Mouse (Mus musculus) forebrain, embryonic 11.5 days (tissue): ENCODE data around the gene Hp1bp3. TPM values are rescaled to one million over a fixed set of nuclear protein-coding genes. Genes with fewer than 3 reads are reported as not detected.
A peak's percentile ranks its signal among the peaks of the same experiment; 100 is the strongest.

Experiments
- ATAC-seq: fragments of 200-750 bp; cut with Nextera tagmentation; replicated peaks from 2 replicates; pipeline ENCODE4 v1.8.0; 2017; ENCODE audit warnings: moderate TSS enrichment; ENCODE audit not compliant: low FRiP score
- DNase-seq: peaks from one replicate; pipeline ENCODE4 v3.0.0-alpha.2; 2017; ENCODE audit warnings: low spot score
- H3K27ac ChIP-seq: fragments of 300-500 bp; sonication (generic); 2 replicates; pipeline ENCODE4 v1.5.1; 2014; ENCODE audit warnings: low read depth, low read length
- H3K27me3 ChIP-seq: fragments of 300-500 bp; sonication (generic); 2 replicates; pipeline ENCODE4 v1.6.1; 2014; ENCODE audit warnings: mild to moderate bottlenecking, low read length, mixed read lengths; ENCODE audit not compliant: control insufficient read depth, insufficient read depth
- H3K36me3 ChIP-seq: fragments of 300-500 bp; sonication (generic); 2 replicates; pipeline ENCODE4 v1.6.1; 2014; ENCODE audit warnings: mild to moderate bottlenecking, low read length, moderate library complexity, mixed read lengths; ENCODE audit not compliant: control insufficient read depth, insufficient read depth
- H3K4me1 ChIP-seq: fragments of 300-500 bp; sonication (generic); replicated peaks from 2 replicates; pipeline ENCODE4 v1.6.1; 2014; ENCODE audit warnings: low read length, mixed read lengths; ENCODE audit not compliant: control insufficient read depth, insufficient read depth
- H3K4me2 ChIP-seq: fragments of 300-500 bp; sonication (generic); 2 replicates; pipeline ENCODE4 v1.6.1; 2014; ENCODE audit warnings: low read depth, mild to moderate bottlenecking, low read length, moderate library complexity, mixed read lengths; ENCODE audit not compliant: severe bottlenecking
- H3K4me3 ChIP-seq: fragments of 300-500 bp; sonication (generic); 2 replicates; pipeline ENCODE4 v1.5.1; 2014; ENCODE audit warnings: low read depth, low read length
- H3K9ac ChIP-seq: fragments of 300-500 bp; sonication (generic); 2 replicates; pipeline ENCODE4 v1.6.1; 2014; ENCODE audit warnings: low read length
- H3K9me3 ChIP-seq: fragments of 300-500 bp; sonication (generic); 2 replicates; pipeline ENCODE4 v1.6.1; 2016; ENCODE audit warnings: low read length, mixed read lengths; ENCODE audit not compliant: control insufficient read depth
- WGBS: fragments of 180-500 bp; shearing (Covaris S2); extraction: QIAGEN DNeasy Blood & Tissue Kit; methylation state at CpG from one replicate; pipeline ENCODE4 v1.1.7; 2014; 5-methylcytosine and 5-hydroxymethylcytosine counted together
- polyA plus RNA-seq: library from polyadenylated mRNA; unstranded; fragments of >200 nt; fragmentation: Nextera tagmentation; extraction: Ambion mirVana; gene quantifications from 2 replicates; pipeline ENCODE4 v1.2.1, GENCODE M21; 2014

Gene Hp1bp3
- polyA plus RNA-seq, 1 experiment from 2014 or later: 178 TPM

DNA sequence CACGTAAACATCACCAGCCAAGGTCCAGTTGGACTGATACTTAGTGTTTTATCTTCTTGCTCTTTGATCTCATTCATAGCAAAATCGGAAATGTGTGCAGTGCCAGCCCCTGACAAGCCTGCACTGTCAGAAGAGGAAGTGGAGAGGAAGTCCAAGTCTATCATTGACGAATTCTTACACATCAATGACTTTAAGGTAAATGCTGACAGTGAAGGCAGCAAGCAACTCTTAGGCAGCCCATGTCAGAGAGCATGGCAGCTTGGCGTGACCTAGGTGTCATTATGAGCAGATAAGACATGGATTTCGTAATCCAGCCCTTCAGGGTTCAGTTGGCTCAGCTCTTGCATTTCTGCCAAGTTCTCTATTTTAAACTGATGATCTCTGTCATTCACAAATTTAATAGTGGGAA lies 31.5 kb upstream of the Hp1bp3 start:
- no peaks in the 10 kb centered on the region for H3K27me3 ChIP-seq
- H3K27ac ChIP-seq: no peak overlapping the region
- DNase-seq: no peak
- no peak for ATAC-seq
- peaks cover 16% of the 10 kb centered on the region; the same call in 1 of the 2 replicates for H3K36me3 ChIP-seq
- 87% methylated on average over 5 of the region's 5 CpGs for WGBS
- no peaks in the 10 kb centered on the region for H3K4me1 ChIP-seq
- no peak overlapping the region for H3K4me2 ChIP-seq
- H3K9me3 ChIP-seq: no peaks in the 10 kb centered on the region
- no peak overlapping the region for H3K4me3 ChIP-seq
- no peak overlapping the region for H3K9ac ChIP-seq

DNA sequence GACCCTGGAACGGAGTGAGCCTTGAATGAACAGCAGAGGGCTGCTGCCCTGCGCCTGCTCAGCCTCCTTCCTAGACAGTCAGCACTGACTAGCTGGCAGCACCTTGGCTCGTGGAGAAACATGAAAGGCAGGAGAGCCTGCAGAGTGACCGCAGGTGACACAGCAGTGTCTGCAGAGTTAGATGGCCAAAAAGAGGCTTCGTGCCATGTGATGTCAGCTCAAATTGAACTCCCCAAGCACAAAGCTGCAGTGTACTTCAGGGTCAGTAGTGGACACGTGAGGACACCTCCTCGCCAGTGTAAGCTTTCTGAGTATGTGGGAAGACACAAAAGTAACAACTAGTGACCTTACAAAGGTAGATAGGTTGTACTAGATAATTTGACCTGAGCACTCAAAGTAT lies 30.1 kb upstream of the Hp1bp3 start:
- Histone ChIP-seq H3K27ac (no peak overlapping the region), H3K36me3 (peaks cover 9% of the 10 kb centered on the region; the same call in 1 of the 2 replicates), H3K9ac (no peak overlapping the region), H3K4me2 (no peak overlapping the region), H3K4me3 (no peak overlapping the region), H3K4me1 (no peaks in the 10 kb centered on the region), H3K9me3 (no peaks in the 10 kb centered on the region), H3K27me3 (no peaks in the 10 kb centered on the region)
- WGBS: 89% methylated on average over 7 of the region's 7 CpGs
- DNase-seq: no peak
- ATAC-seq: no peak

DNA sequence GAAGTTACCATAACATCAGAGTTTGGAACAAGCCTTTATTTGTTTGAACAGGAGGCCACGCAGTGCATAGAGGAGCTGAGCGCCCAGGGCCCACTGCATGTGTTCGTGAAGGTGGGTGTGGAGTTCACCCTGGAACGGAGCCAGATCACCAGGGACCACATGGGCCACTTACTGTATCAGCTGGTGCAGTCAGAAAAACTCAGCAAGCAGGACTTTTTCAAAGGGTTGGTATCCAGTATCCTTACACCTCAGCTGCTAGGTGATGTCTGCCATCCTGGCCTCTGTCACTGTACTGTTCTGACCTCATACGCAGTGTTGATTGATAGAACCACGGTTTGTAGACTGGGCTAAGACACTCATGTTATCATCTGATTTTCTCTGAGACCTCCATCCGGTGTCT lies 28.1 kb upstream of the Hp1bp3 start:
- Histone ChIP-seq H3K36me3 (peaks cover 12% of the 10 kb centered on the region; the same call in 1 of the 2 replicates), H3K4me2 (no peak overlapping the region), H3K4me3 (no peak overlapping the region), H3K27me3 (no peaks in the 10 kb centered on the region), H3K27ac (no peak overlapping the region), H3K4me1 (no peaks in the 10 kb centered on the region), H3K9me3 (no peaks in the 10 kb centered on the region), H3K9ac (no peak overlapping the region)
- 95% methylated on average over 7 of the region's 7 CpGs for WGBS
- ATAC-seq (no peak), DNase-seq (no peak)

DNA sequence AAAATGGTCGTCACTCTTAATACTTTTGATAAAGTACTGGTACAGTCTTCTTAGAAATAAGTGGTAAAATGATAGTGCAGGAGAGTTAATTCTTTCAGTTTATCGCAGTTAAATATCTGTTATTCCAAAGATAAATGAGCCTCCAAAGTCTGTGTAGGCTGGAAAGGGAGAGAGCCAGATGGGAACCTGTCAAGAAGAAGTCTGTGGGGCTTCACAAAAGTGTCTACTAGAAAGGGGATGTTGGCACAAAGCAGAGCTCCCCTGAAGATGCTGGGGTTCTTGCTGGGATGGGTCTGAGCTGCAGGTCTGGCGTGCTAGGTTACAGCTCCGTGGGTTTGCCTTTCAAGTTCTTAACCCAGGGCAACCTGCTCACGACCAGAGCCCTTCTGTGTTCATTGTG lies 23.5 kb upstream of the Hp1bp3 start:
- no peak overlapping the region for H3K9ac ChIP-seq
- DNase-seq (no peak), ATAC-seq (no peak)
- no peak overlapping the region for H3K27ac ChIP-seq
- H3K4me3 ChIP-seq: no peak overlapping the region
- WGBS: 90% methylated on average over 5 of the region's 5 CpGs
- H3K4me1 ChIP-seq: no peaks in the 10 kb centered on the region
- no peak overlapping the region for H3K4me2 ChIP-seq
- H3K36me3 ChIP-seq: peaks cover 20% of the 10 kb centered on the region
- H3K27me3 ChIP-seq: no peaks in the 10 kb centered on the region
- no peaks in the 10 kb centered on the region for H3K9me3 ChIP-seq

DNA sequence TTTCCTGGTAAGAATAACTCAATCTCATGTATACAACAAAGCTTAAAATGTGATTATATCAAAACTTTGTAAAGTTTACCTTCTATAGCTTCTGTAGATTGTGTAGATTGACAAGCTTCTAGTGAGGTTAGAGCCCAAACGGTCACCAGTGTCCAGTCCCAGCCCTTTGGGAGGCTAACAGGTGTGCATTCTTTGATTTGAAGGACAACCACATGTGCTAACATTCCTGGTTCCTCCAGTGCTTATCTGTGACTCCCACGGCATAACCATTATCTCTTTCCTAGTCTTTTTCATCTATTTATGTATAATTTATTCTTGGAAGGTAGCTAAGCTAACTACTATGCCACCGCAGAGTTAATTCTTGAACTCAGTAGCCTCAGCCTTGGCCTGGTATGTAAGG lies 15.3 kb upstream of the Hp1bp3 start:
- Histone ChIP-seq H3K27ac (no peak overlapping the region), H3K9ac (no peak overlapping the region), H3K9me3 (no peaks in the 10 kb centered on the region), H3K4me3 (no peak overlapping the region), H3K4me2 (no peak overlapping the region), H3K36me3 (peaks cover 20% of the 10 kb centered on the region), H3K4me1 (no peaks in the 10 kb centered on the region), H3K27me3 (no peaks in the 10 kb centered on the region)
- WGBS: 95% methylated on average over 3 of the region's 3 CpGs
- DNase-seq: no peak
- ATAC-seq: no peak

DNA sequence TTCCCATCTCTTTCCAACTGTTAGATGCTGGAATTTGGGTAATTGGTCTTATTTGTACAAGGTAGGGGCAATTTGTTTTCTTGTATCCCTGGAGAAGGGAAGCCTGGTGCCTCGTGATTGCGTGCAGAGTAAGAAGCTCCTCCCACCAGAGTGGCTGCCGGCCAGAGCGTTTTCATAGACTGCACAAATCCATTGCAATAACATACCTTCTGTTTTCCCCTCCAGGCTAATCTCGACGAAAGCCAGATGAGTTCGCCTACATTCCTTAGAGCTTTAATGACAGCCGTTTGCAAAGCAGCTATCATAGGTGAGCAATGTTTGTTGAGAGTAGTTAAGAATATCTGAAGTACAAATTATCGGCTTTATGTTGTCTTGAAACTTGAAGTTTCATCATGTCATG lies 14.4 kb upstream of the Hp1bp3 start:
- 79% methylated on average over 9 of the region's 9 CpGs for WGBS
- ATAC-seq (no peak), DNase-seq (no peak)
- H3K27me3 ChIP-seq: no peaks in the 10 kb centered on the region
- H3K36me3 ChIP-seq: peaks cover 17% of the 10 kb centered on the region
- H3K4me3 ChIP-seq: no peak overlapping the region
- H3K9me3 ChIP-seq: no peaks in the 10 kb centered on the region
- H3K27ac ChIP-seq: no peak overlapping the region
- H3K9ac ChIP-seq: no peak overlapping the region
- no peak overlapping the region for H3K4me2 ChIP-seq
- H3K4me1 ChIP-seq: no peaks in the 10 kb centered on the region

DNA sequence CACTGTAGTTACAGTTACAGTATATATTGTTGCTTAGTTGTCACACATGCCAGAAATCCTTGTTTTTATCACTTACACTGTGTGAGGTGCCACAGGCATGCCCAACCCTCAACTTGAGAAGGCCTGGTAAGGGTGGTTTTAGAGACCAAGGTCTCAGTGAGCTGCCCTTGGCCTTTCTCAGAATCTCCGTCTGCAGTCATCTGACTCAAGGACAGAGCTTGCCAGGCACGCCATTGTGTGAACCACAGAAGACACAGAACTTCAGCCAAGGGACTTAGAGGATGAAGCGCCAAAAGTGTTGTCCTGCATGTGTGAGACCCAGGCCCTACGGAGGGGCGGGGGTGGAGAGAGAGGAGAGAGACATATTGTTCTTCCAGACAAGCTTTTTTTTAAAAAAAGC lies 6.0 kb upstream of the Hp1bp3 start:
- H3K27me3 ChIP-seq: no peaks in the 10 kb centered on the region
- no peak overlapping the region for H3K9ac ChIP-seq
- 93% methylated on average over 5 of the region's 5 CpGs for WGBS
- H3K9me3 ChIP-seq: no peaks in the 10 kb centered on the region
- ATAC-seq: no peak
- no peak overlapping the region for H3K4me3 ChIP-seq
- H3K4me2 ChIP-seq: no peak overlapping the region
- no peaks in the 10 kb centered on the region for H3K4me1 ChIP-seq
- H3K36me3 ChIP-seq: peaks cover 8% of the 10 kb centered on the region; the same call in 1 of the 2 replicates
- no peak overlapping the region for H3K27ac ChIP-seq
- DNase-seq: no peak

DNA sequence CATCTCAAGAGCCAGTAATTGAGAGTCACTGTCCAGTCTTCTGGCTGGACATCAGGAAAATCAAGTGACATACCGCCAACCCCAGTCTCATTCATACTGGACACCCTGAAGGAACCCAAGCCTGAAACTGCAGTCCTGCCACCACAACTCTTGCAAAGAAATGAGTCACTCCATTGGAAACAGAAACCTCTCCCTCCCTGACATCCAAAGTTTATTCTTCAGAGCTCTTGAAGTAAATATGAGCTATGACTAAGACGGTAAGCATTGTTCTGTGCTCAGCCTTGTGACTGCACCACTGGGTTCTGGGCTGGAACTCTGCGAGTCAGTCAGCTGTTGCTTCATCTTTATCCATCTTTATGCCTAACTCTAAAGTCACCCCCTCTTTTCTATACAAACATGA lies 2.2 kb upstream of the Hp1bp3 start:
- 85% methylated on average over 3 of the region's 3 CpGs for WGBS
- no peak overlapping the region for H3K4me3 ChIP-seq
- no peaks in the 10 kb centered on the region for H3K9me3 ChIP-seq
- no peaks in the 10 kb centered on the region for H3K27me3 ChIP-seq
- no peak overlapping the region for H3K4me2 ChIP-seq
- H3K9ac ChIP-seq: no peak overlapping the region
- peaks cover 7% of the 10 kb centered on the region; the same call in 1 of the 2 replicates for H3K36me3 ChIP-seq
- DNase-seq (no peak), ATAC-seq (no peak)
- H3K4me1 ChIP-seq: peaks cover 7% of the 10 kb centered on the region; the same call in 1 of the 2 replicates
- H3K27ac ChIP-seq: no peak overlapping the region

DNA sequence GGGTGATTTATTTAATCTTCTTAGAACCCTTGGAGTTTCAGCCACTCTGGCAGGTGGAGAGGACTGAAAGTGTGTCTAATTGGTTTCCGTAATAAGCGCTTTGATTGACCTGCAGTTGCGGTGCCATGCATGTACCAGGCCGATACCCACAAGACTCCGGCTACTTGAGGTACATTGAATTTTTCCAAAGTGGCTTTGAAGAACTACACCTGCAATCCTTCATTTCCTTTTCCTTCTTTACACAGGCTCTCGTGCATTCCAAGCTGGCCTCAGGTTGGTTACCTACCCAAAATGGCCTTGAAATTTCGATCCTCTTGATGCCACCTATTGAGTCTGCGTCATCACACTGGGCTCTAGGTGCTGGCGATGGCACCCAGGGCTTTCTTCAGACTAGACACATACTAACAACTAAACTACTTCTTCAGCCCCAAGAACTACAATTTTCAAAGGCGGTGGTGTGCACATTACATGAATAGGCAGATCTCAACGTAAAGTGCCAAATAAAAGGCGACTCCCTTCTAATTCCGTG lies 361 bp upstream of the Hp1bp3 start:
- Histone ChIP-seq H3K9me3 (no peaks in the 10 kb centered on the region), H3K4me1 (peaks cover 8% of the 10 kb centered on the region; the same call in 1 of the 2 replicates), H3K9ac (peak overlapping the region; percentile 96), H3K36me3 (no peaks in the 10 kb centered on the region), H3K27me3 (no peaks in the 10 kb centered on the region), H3K4me2 (peak overlapping the region; percentile 56), H3K4me3 (peak overlapping the region; percentile 84), H3K27ac (peak overlapping the region; percentile 98)
- DNase-seq (no peak), ATAC-seq (no peak)
- WGBS: 48% methylated on average over 13 of the region's 13 CpGs
